Mouse (Mus musculus) kidney, postnatal 14 days (tissue): ENCODE measurements at regions not wholly inside any gene's neighbourhood (a gene's known extent, or its start where the extent isn't known, plus 50 kb on each side); places are given as distances from the start of the nearest gene placed in this dataset.

Experiments used
- DNase-seq: peaks from one replicate; pipeline ENCODE4 v3.0.0; 2022; ENCODE audit warnings: mixed read lengths

DNA sequence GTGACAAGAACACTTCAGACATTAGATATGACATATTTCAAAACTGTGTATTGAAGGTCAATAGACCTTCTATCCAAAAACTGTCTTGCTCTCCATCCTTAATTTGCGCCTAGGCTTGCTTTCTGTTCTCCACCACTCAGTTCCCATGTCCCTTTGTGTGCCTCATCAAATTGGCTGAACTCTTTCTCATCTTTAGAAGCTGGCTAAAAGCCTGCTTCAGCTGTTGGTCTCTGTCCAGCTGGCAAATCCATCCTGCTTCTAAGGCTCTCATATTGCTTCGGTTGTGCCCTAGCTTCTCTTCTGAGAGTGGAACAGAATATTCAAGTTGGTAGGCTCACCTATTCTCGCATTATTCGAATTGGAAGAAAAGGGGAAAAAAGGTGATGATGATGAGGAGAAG lies 322.6 kb upstream of the Klf12 start:
- DNase-seq = peak; percentile 7

DNA sequence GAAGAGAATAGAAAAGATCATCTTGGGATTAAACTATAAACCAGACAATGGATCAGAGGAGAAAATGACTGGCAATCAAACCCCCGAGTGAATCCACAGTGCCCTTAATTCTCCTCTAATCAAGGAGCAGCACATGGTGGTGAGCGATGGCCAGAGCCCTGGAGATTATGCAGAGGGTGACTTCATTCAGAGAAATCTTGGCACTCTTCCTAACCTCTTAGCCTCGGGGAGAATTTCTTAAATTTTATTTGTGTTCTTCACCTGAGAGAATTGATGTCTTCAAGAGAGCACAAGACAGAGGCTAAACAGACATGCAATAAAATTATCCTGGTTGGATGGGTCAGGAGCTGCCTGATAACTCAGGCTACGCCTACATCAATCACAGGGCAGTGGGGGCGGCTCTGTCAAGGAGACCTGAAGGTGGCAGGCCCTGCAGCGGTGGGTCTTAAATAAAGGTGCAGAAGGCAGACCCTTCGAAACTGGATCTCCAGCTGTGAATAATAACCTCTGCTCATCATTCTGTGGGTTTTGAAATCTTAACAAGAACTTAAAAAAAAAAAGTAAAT lies 316.5 kb upstream of the Klf12 start:
- no peak for DNase-seq

DNA sequence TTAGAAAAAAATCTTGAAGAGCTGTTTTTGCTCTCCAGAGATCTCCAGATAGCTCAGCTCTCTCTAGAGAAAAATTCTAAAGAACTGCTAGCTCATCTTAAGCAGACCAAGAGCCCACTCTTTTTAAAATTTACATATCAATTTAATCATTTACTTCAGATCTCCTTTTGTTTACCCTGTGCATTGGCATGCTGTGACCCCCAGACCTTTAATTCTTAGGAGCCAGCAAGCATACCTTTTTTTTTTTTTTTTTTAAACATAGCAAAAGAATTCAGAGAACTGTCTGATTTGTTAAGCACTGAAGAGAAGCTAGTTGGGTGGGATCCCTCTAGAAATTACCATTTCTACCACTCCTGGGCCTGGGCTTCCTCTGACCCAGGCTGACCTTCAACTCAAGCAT lies 285.5 kb upstream of the Klf12 start:
- no peak for DNase-seq

- no peak for DNase-seq
Measured at GRCm38 (mm10) chr14:100561884-100562283, 277.4 kb upstream of the Klf12 start.

GRCm38 (mm10) chr14:100558378-100558777 lies 273.9 kb upstream of the Klf12 start:
- peak; percentile 51 for DNase-seq

- DNase-seq = no peak
Measured at GRCm38 (mm10) chr14:100552466-100552865, 268.0 kb upstream of the Klf12 start.

GRCm38 (mm10) chr14:100550266-100550665 lies 265.8 kb upstream of the Klf12 start:
- no peak for DNase-seq

GRCm38 (mm10) chr14:100530217-100530616 lies 245.7 kb upstream of the Klf12 start:
- no peak for DNase-seq

DNA sequence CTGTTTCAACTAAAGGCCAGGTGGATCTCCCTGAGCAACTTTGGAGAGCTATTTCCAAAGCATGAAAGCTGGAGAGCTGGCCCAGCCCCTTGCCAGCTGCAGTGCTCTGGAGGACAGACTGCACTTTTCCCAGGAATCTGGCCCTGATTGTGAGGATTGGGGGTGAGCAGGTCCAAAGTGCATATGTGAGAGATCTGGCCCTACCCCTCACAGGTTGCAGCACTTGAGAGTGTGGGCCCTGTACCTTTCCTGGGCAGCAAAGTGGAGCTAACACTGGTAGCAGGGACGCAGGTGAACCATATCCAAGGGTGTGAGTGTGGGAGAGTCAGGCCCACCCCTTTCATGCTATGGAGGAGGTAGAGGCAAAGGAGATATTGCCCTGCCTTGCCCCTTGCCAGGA lies 245.3 kb upstream of the Klf12 start:
- no peak for DNase-seq

DNA sequence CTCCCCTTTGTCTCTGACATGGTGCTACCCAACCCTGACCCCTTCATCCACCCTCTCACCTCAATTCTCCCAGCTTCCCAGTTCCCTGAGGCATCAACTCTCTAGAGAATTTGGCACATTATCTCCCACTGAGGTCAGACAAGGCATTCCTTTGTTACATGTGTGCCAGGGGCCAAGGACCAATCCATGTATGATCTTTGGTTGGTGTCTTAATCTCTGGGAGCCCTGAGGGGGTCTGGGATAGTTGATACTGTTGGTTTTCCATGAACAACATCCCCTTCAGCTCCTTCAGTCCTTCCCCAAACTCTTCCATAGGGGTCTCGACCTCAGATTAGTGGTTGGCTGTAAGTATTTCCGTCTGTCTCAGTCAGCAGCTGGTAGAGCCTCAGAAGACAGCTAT lies 224.9 kb upstream of the Klf12 start:
- no peak for DNase-seq

GRCm38 (mm10) chr14:100508087-100508486 lies 223.6 kb upstream of the Klf12 start:
- DNase-seq = no peak

- DNase-seq = no peak
Measured at GRCm38 (mm10) chr14:100507616-100508015, 223.1 kb upstream of the Klf12 start.

DNA sequence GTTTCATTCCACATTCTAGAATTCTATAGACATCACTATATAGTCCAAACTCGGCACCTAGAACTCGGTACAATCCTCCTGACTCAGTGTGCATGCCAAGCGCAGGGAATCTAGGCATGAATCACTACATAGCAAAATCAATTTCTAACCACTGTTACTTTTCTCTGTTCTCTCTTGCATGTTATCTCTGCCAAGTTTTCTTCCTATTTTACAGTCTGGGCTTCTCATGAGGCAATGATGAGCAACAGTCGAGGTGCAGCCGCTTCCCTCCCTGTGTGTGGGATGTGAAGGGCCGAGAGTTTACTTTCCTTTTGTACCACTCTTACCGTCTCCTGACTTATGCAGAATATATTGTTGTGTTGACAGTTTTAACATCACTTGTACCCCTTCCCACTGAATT lies 204.4 kb upstream of the Klf12 start:
- no peak for DNase-seq

GRCm38 (mm10) chr14:100485489-100485888 lies 201.0 kb upstream of the Klf12 start:
- DNase-seq = peak; percentile 52

DNA sequence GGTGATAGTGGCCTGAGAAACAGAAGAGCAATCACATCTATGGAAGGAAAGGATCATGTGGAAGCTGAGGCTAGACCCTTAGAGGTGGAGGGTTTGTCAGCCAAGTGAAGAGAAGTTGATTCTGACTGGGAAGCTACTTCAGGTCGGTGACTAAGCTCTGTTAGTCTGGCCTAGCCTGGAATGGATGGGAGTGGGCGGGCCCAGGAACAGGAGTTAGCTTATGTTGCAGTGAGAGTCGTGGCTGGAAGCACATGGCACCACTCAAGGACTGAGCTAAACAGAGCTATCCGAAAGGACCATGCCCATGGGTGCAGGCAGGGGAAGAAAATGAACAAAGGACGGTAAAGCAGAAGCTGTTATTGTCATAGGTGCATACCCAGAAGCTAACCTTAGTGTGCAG lies 199.6 kb upstream of the Klf12 start:
- no peak for DNase-seq

- peak; percentile 41 for DNase-seq
Measured at GRCm38 (mm10) chr14:100477595-100478380, 193.3 kb upstream of the Klf12 start.

DNA sequence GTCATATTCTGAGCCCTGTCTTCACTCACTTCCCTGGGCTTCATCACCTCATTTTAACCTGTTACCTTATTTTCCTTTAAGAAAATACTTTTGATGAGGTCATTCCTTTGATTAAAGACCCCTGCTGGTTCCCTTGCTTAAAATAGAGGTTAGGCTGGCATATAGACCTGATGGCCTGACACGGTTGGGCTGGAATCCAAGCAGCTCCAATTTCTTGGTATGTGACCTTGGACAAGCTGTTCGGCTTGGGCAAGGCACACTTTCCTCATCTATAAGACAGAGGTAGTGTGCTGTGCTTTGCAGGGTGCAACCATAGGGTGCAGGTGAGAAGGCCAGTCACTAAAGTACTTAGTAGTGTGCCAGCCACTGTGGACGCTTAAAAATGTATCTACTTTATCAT lies 183.8 kb upstream of the Klf12 start:
- peak; percentile 11 for DNase-seq

DNA sequence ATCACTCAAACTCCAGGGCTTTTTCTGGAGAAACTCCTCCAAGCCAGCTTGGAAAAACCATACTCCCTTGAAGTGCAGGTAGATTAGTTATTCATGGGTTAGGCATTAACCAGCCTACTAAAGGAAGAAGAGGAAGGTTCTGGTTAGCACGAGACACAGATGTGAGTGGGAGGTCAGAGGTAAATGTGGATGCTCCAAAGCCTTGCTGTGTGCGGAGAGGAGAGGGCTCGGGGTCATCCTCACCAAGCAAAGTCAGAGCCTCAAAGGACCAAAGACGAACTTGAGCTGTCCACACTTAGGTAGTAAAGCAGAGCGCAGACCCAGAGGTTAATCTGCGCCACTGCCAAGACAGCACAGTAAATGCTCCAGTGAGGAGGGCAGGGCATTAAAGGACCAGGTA lies 177.8 kb upstream of the Klf12 start:
- peak; percentile 39 for DNase-seq

DNA sequence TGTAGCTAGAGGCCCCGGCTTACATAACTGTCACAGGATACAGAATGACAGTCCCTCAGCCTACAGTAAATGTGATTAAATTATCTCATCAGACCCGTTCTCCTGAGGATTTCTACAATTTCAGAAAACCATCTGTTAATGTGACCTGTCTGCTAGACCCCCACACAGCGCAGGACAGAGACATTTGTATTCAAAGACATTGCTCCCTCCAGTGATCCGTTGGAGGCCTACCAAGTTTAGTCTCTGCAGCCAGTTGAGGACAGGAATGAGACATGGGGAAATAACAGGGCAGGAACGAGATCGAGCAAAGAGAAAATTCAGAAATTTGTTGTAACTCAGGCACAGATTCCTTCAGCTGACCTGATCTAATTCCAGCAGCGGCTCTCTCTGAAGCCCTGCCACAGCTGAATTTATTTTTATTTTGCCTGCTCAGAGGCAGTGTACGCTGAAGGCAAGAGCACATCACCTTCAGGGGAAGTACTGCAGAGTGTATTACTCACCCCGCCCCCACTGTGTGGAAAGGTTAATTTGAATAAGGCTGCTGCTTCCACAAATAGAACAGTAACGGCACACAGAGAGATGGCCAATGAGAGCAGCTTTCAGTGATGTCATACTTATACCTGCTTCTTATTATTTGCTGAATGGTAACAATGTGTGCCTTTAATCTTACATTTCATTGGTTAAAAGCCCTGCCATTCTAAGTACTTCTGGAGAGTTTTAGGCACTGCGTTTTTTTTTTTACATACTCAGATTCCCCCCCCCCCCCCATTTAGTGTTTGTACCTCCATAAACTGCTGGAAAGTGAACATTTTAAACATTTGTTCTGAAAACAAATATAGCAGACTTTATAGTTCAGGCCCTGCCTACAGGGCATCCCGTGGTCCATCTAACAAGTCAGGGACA lies 176.9 kb upstream of the Klf12 start:
- DNase-seq = peak; percentile 80

DNA sequence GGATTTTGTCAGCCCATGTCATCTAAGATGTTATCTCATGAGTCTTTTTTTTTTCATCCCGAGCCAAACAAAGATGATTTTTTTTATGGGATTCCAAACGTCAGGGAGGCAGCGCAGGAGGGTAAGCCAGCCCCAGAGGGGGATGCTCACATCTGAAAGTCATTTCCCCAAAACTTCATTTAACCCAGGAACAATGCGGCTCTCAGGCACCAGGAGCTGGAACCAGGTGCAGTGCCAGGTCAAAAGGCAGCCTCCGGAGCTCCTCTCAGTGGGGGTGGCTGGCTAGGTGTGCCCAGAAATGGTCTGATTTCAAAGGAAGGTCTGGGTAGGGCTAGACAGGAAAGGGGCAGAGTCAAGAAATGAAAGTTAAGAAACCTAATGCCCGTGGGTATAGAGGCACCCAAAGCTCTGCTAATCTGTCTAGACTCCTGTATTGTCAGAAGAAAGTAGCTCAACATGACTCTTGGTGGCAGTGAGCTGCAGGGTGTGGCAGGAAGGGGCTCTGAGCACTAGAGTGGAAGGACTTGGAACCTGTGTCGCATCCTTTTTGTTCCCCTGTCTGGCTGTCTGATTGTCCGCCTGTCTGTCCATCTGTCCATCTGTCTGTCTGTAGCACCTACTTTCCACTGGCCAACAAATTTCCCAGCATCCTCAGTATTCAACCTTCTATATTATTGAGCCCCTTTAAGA lies 175.3 kb upstream of the Klf12 start:
- DNase-seq = peak; percentile 17

- peak; percentile 94 for DNase-seq
Measured at GRCm38 (mm10) chr14:100458727-100459447, 174.4 kb upstream of the Klf12 start.
